Mouse (Mus musculus): Measurements from ENCODE around the gene Tnfaip1.
A peak's percentile ranks its signal among the peaks of the same experiment; 100 is the strongest.
"Not testable (repeated sequence)": the region's sequence is repeated elsewhere in the genome, so short reads cannot be mapped to it uniquely, and the experiment has no call there.

Gene Tnfaip1

GRCm38 (mm10) chr11:78536080-78536689, at the start of gene Tnfaip1, which contains the start of gene Ift20:
Gene Tnfaip1, minus strand, starts transcription at chr11:78536332.
Gene Ift20, plus strand, starts transcription at chr11:78536361.
- peak; percentile 100 for DNase-seq (ENCODE audit: low read depth, low spot score)

GRCm38 (mm10) chr11:78582848-78583247, 46.7 kb upstream of the Tnfaip1 start:
- no peak for DNase-seq (ENCODE audit: low read depth, low spot score)

- no peak for DNase-seq (ENCODE audit: low read depth, low spot score)
Measured at GRCm38 (mm10) chr11:78574975-78575374, 38.8 kb upstream of the Tnfaip1 start.

GRCm38 (mm10) chr11:78574536-78574935, 38.4 kb upstream of the Tnfaip1 start:
- DNase-seq (ENCODE audit: low read depth, low spot score) = no peak

- DNase-seq (ENCODE audit: low read depth, low spot score) = not testable (repeated sequence)
Measured at GRCm38 (mm10) chr11:78574031-78574430, 37.9 kb upstream of the Tnfaip1 start.

GRCm38 (mm10) chr11:78571854-78572253, 35.7 kb upstream of the Tnfaip1 start:
- DNase-seq (ENCODE audit: low read depth, low spot score) = no peak

GRCm38 (mm10) chr11:78571441-78571840, 35.3 kb upstream of the Tnfaip1 start:
- peak; percentile 67 for DNase-seq (ENCODE audit: low read depth, low spot score)

GRCm38 (mm10) chr11:78569806-78570205, 33.7 kb upstream of the Tnfaip1 start:
- no peak for DNase-seq (ENCODE audit: low read depth, low spot score)

- DNase-seq (ENCODE audit: low read depth, low spot score) = no peak
Measured at GRCm38 (mm10) chr11:78568827-78569226, 32.7 kb upstream of the Tnfaip1 start.

GRCm38 (mm10) chr11:78567614-78568013, 31.5 kb upstream of the Tnfaip1 start:
- no peak for DNase-seq (ENCODE audit: low read depth, low spot score)

- DNase-seq (ENCODE audit: low read depth, low spot score) = peak; percentile 40
Measured at GRCm38 (mm10) chr11:78566775-78567174, 30.6 kb upstream of the Tnfaip1 start.

- peak; percentile 91 for DNase-seq (ENCODE audit: low read depth, low spot score)
Measured at GRCm38 (mm10) chr11:78560447-78560846, 24.3 kb upstream of the Tnfaip1 start.

GRCm38 (mm10) chr11:78557241-78557640, 21.1 kb upstream of the Tnfaip1 start:
- DNase-seq (ENCODE audit: low read depth, low spot score) = no peak

GRCm38 (mm10) chr11:78556070-78556469, 19.9 kb upstream of the Tnfaip1 start:
- no peak for DNase-seq (ENCODE audit: low read depth, low spot score)

- no peak for DNase-seq (ENCODE audit: low read depth, low spot score)
Measured at GRCm38 (mm10) chr11:78555623-78556022, 19.5 kb upstream of the Tnfaip1 start.

GRCm38 (mm10) chr11:78551059-78551398, 14.9 kb upstream of the Tnfaip1 start:
- no peak for DNase-seq (ENCODE audit: low read depth, low spot score)

GRCm38 (mm10) chr11:78550168-78551058, 14.3 kb upstream of the Tnfaip1 start, which contains the start of gene Tmem97:
Gene Tmem97, minus strand, starts transcription at chr11:78550777.
- peak; percentile 99 for DNase-seq (ENCODE audit: low read depth, low spot score)

- no peak for DNase-seq (ENCODE audit: low read depth, low spot score)
Measured at GRCm38 (mm10) chr11:78549491-78549987, 13.4 kb upstream of the Tnfaip1 start.

GRCm38 (mm10) chr11:78547718-78548460, 11.8 kb upstream of the Tnfaip1 start:
- DNase-seq (ENCODE audit: low read depth, low spot score) = no peak

GRCm38 (mm10) chr11:78545181-78545580, 9.0 kb upstream of the Tnfaip1 start:
- DNase-seq (ENCODE audit: low read depth, low spot score) = no peak

- DNase-seq (ENCODE audit: low read depth, low spot score) = no peak
Measured at GRCm38 (mm10) chr11:78544449-78545111, 8.4 kb upstream of the Tnfaip1 start.
